Mouse (Mus musculus) ZHBTc4 (cell line): ENCODE measurements around the gene Hexim1.
A peak's percentile ranks its signal among the peaks of the same experiment; 100 is the strongest.

Source experiments
- DNase-seq: peaks from one replicate; pipeline ENCODE4 v3.0.0-alpha.2; 2011; ENCODE audit warnings: low read depth, low spot score

Gene Hexim1

GRCm38 (mm10) chr11:103096979-103097894 lies 18.8 kb upstream of the Hexim1 start:
- peak; percentile 67 for DNase-seq

DNA sequence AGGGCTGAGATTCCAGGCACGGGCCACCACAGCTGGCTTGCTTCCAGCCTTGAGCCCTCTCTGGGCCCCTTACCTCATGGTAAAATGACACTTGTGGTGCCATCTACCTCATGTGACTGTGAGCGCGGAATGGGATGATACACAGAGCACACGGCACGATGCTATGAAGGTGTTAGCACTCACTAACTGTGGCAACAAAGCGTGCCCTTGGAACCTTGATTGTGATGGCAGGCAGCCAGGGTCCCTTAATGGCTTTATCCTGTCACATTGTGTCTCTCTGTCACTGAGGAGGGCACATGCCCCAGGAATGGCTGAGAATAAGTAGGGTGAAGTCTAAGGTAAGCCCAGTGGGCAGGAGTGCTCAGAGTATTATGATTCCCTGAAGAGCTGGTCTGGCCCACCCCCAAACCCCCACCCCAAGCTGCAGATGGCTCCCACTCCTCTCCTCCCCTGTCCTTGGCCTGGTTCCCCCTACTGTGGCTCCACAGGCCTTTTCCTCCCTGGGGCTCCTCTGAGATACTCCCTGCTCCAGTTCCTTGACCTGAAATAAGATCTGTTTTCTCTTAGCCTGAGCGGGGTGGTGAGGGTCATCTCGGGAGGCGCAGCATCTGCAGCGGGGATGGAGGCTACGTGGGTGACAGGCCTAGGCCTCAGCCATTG lies 17.4 kb upstream of the Hexim1 start:
- no peak for DNase-seq

DNA sequence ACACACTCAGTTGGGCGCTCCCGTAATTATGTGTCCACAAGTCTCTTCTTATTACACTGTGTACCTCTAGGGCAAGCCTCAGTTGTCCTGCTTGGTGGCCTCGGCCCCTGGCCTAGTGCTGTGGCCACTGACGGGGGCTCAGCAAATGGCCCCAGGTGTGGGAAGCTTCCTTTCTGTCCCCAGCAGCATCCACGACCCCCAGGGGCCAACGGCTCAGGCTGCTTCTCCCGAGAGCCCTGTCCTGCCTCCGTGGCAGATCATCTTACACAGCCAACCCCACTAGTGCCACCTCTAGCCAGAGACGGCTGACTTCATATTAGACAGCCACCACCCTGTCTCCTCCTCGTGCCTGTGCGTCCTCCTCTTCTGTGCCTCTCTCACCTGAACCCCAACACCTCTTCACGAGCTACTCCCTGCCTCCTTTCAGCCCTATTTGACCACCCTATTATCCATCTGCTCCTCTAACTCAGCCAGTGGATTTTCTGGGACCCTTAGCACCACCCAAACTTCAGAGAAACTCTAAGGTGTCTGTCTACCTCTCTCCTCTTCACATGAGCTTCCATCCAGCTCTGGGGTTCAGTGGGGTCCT lies 16.6 kb upstream of the Hexim1 start:
- no peak for DNase-seq

- no peak for DNase-seq
These were observed 15.7 kb upstream of the Hexim1 start for GRCm38 (mm10) chr11:103100361-103100760.

GRCm38 (mm10) chr11:103101481-103101865 lies 14.6 kb upstream of the Hexim1 start, which contains the start of the genes Plcd3 and Acbd4:
Gene Plcd3 (minus strand): TSS chr11:103101658.
Gene Acbd4 (plus strand): TSS chr11:103101682.
- peak; percentile 88 for DNase-seq

GRCm38 (mm10) chr11:103101866-103102501 lies 14.0 kb upstream of the Hexim1 start:
- DNase-seq: peak; percentile 49

GRCm38 (mm10) chr11:103102725-103103349 lies 13.2 kb upstream of the Hexim1 start:
- peak; percentile 99 for DNase-seq

DNA sequence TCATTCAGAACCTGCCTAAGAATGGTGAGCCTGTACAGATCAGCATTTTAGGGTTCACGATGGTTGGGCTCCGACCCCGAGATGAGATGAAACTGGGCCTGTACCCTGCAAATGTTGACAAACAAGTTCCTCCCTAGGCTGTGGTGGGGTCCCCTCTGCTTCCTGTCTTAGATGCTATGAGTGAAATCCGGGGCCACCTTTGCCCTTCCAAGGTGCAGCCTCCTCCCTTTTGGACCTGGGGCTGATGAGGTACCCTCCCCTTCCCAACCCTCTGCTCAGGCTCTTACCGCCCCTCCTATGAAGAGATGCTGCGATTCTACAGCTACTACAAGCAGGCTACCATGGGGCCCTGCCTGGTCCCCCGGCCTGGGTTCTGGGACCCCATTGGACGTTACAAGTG lies 12.4 kb upstream of the Hexim1 start:
- no peak for DNase-seq

DNA sequence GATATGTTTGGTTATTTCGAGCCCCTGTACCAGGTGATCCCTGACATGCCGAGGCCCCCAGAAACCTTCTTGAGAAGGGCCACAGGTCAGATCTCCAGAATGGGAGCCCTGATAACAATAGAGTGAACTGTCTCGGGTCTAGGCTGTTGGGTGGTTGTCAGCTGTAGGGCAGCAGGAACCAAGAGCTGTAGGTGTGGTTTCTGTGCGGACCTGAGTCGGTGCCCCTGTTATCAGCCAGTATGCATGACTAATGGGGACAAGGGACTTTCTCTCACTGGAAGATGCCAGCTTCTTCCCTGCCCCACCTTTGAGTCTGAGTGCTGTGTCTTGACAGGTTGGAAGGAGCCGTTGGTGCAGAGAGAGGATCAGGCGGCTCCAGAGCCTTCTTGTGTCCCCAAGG lies 11.6 kb upstream of the Hexim1 start:
- no peak for DNase-seq

DNA sequence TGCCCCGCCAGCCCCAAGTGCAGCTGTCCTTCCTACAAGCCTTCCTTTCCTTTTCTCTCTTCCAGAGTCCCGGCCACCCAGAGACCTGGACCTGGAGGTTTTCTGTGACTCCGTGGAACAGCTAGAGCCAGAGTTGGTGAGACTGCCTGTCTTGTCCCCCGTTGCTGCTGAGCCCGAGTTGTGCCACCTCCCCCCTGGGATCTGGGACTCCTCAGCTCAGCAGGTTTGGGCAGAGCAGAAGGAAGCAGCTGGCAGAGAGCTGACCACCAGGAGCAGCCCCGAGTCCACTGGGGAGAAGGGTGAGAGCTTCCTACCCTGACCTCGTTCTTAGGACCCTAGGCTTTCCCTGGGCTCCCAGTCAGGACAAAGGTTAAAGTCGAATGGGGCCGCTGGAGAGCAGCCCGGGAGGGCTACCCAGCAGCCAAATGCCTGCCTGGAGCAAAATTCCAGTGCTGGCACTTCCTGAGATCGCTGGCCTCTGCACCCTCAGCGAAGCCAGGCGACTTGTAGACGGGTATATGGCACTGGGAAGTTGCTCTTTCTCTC lies 10.8 kb upstream of the Hexim1 start:
- no peak for DNase-seq

DNA sequence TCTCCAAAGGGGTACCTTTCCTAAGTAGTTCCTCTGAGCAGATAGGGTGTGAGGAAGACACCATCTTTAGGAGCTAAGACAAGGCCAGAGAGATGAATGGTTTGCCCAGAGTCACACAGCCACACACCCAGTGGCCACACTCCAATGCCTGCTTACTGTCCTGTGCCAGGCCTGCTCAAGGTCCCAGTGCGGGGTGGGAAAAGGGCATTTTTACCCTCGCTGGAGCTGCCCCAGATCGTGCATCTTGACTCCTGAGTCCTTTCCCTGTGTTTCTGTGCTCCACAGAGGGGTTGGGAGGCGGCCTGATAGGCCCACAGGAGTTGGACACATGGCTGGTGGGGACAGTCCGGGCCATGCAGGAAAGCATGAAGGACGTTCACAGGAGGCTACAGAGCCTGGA lies 10.2 kb upstream of the Hexim1 start:
- no peak for DNase-seq

DNA sequence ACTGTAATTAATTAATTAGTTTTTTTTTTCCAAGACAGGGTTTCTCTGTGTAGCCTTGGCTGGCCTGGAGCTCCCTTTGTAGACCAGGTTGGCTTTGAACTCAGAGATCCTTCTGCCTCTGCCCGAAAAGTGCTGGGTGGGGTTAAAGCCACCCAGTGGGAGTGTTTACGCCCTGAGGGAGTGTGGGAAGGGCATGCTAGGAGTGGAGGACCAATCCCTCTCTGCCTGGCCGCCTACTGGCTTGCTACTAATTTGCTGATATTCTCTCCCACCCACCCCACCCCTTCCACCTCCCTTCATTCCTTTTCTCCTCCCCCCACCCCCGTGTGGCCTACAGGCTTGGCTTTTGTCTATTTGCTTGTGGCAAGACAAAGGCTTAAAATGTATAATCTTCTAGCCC lies 9.6 kb upstream of the Hexim1 start:
- DNase-seq: peak; percentile 91

DNA sequence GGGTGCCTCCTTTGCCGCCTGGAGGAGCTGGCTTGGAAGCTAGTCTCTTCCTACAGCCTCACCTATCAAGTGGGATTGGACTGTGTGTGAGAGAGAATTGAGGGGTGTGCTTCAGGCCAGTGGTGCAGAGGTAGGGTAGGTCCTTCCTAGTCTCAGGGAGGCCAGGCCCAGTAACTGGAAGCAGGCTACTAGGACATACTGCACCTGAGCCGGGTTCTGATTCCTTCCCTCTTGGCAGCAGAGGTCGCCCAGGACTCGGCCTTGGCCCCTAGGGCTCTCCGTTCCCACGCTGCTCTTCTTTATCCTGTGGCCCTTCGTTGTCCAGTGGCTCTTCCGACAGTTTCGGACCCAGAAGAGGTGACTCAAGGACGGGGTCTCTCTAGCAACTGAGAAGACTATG lies 4.7 kb upstream of the Hexim1 start:
- peak; percentile 12 for DNase-seq

DNA sequence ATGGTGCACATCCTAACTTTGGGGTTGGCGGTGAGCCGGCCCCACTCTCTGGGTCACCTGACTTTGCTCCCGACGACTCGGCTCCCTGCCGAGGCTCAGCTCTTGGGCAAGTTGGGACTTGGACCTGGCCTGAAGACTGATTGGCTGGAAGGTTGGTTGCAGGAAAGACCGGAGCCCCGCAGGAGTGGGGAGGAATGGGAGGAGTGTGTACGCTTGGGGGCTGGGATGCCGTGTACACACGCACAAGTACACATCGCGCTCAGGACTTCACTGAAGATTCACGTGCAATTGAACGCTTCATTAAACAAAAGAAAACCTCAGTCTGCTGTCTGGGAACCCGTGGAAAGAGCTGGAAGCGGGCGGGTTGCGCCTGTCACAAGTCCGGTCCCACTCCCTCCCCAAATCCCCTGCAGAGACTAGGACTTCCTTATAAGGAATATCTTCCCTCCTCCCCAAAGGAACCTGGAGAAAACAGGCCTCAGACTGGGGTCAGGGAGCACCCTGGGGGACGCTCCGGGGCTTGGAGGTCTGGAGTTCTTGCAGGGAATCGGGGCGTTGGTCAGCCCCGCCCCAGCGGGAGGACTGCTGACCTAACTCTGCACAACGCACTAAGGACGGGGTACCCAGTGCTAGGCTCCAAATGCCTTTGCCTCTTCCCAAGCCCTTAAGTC lies 4.0 kb upstream of the Hexim1 start:
- DNase-seq: peak; percentile 92

DNA sequence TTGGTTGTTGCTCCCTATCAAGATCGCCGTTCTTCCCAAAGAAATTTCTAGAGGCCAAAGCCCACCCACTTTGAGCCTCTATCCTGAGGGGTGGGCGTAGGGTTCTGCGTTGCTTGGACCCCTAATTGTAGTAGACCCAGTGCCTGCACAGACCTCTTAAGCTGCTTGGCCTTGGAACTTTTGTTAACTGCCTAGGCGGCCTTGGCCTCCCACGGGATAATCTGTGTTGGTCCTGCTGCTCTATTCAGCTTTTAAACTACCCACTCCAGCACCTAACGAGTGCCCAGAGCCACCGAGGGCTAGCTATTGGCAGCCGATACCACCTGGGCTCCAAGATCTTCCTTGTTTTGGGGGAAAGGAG lies 3.5 kb upstream of the Hexim1 start:
- DNase-seq: peak; percentile 68

- peak; percentile 28 for DNase-seq
These were observed 3.0 kb upstream of the Hexim1 start for GRCm38 (mm10) chr11:103113005-103113404.

DNA sequence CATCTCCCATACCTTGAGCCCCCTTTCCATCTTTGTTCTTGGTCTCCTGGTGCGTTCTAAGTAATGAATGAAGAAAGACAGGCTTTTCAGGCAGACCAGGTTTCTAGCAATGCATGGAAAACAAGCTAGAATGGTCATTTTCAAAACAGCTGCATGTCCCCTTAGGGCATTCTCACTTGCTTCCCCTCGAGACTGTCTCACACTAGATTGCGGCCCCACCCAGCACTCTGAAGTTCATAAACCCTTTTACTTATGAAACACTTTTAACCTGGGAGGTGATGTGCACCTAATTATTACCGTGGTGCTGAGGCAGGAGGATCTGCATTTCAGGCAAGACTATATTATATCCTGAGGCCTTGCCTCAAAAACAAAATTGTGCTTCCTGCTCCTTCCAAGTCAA lies 2.3 kb upstream of the Hexim1 start:
- DNase-seq: peak; percentile 12

- peak; percentile 85 for DNase-seq
These were observed 1.6 kb upstream of the Hexim1 start for GRCm38 (mm10) chr11:103114270-103114943.

DNA sequence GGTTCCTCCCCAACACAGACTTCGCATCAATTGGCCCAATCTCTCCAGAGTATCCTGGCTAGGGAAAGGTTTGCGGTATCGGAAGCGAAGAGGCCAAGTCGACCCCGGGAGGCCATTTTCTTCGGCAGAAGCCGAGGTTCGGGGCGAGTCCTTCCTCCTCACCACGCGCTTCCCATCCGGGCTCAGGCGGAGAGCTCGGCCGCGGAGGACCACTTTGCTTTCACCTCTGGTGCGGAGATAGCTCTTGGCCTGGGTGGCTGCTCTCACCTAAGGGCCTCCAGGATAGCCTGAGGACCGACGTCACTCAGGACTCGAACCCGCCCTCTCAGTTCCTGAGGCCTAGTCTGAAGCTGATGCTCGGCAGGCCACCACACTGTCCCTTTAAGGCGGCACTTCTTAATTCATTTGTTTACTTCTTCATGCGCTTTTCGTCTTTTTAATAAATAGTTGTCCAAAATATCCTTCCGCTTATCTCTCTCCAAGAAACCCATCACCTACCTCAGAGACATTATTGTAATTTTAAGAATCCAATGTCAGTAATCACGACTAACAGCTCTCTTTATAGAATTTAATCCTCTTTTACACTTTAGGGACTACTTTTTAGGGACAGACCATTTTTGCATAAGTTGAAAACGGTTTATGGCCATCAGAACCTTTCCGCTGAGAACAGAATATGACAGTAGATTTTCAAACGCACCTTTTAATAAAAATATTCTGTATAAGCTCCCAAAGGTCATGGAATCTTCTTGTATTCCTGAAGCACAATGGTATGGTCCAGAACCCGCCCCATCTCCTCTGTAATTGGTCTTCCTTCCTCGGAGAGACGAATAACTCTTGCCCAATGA lies 646 bp upstream of the Hexim1 start:
- peak; percentile 94 for DNase-seq
